Mouse (Mus musculus): ENCODE measurements around the gene Stat5b.
"Not testable (repeated sequence)": the region's sequence is repeated elsewhere in the genome, so short reads cannot be mapped to it uniquely, and the experiment has no call there.

The Stat5b gene

GRCm38 (mm10) chr11:100814498-100814897, 36.0 kb downstream of the Stat5b start:
- no peak for DNase-seq (ENCODE audit: low spot score in 2 of 2)

GRCm38 (mm10) chr11:100811132-100811531, 39.4 kb downstream of the Stat5b start:
- no peak for DNase-seq (ENCODE audit: low spot score in 2 of 2)

- DNase-seq (ENCODE audit: low spot score in 2 of 2) = no peak
These were observed 40.0 kb downstream of the Stat5b start for GRCm38 (mm10) chr11:100810516-100810915.

- DNase-seq (ENCODE audit: low spot score in 2 of 2) = no peak
These were observed 43.9 kb downstream of the Stat5b start for GRCm38 (mm10) chr11:100806380-100807305.

- DNase-seq (ENCODE audit: low spot score in 2 of 2) = no peak
These were observed 45.0 kb downstream of the Stat5b start for GRCm38 (mm10) chr11:100805535-100805934.

- DNase-seq (ENCODE audit: low spot score in 2 of 2) = no peak
These were observed 46.1 kb downstream of the Stat5b start for GRCm38 (mm10) chr11:100804409-100804808.

GRCm38 (mm10) chr11:100799426-100799825, 51.1 kb downstream of the Stat5b start:
- no peak for DNase-seq (ENCODE audit: low spot score in 2 of 2)

GRCm38 (mm10) chr11:100796585-100796984, 53.9 kb downstream of the Stat5b start:
- DNase-seq (ENCODE audit: low spot score in 2 of 2) = no peak

GRCm38 (mm10) chr11:100795386-100795785, 55.1 kb downstream of the Stat5b start:
- DNase-seq (ENCODE audit: low spot score in 2 of 2) = no peak

GRCm38 (mm10) chr11:100791457-100792049, 59.0 kb downstream of the Stat5b start:
- no peak for DNase-seq (ENCODE audit: low spot score in 2 of 2)

- not testable (repeated sequence) for DNase-seq (ENCODE audit: low spot score in 2 of 2)
These were observed 59.9 kb downstream of the Stat5b start for GRCm38 (mm10) chr11:100790644-100791043.

GRCm38 (mm10) chr11:100789702-100790101, 60.8 kb downstream of the Stat5b start:
- DNase-seq (ENCODE audit: low spot score in 2 of 2) = no peak

GRCm38 (mm10) chr11:100785774-100786173, 64.8 kb downstream of the Stat5b start:
- DNase-seq (ENCODE audit: low spot score in 2 of 2) = no peak

- no peak for DNase-seq (ENCODE audit: low spot score in 2 of 2)
These were observed 66.2 kb downstream of the Stat5b start for GRCm38 (mm10) chr11:100784286-100784685.

- no peak for DNase-seq (ENCODE audit: low spot score in 2 of 2)
These were observed 68.0 kb downstream of the Stat5b start for GRCm38 (mm10) chr11:100782568-100782967.

GRCm38 (mm10) chr11:100781763-100782475, 68.6 kb downstream of the Stat5b start:
- DNase-seq (ENCODE audit: low spot score in 2 of 2) = no peak

GRCm38 (mm10) chr11:100780247-100780646, 70.3 kb downstream of the Stat5b start:
- DNase-seq (ENCODE audit: low spot score in 2 of 2) = no peak

- DNase-seq (ENCODE audit: low spot score in 2 of 2) = no peak
These were observed 72.5 kb downstream of the Stat5b start for GRCm38 (mm10) chr11:100778069-100778468.

- no peak for DNase-seq (ENCODE audit: low spot score in 2 of 2)
These were observed 74.6 kb downstream of the Stat5b start for GRCm38 (mm10) chr11:100775921-100776320.

GRCm38 (mm10) chr11:100774261-100774660, 76.3 kb downstream of the Stat5b start:
- DNase-seq (ENCODE audit: low spot score in 2 of 2) = no peak

- peak; percentile 51 to 69 for DNase-seq (ENCODE audit: low spot score in 2 of 2)
These were observed 79.7 kb downstream of the Stat5b start, which contains the start of gene Ghdc for GRCm38 (mm10) chr11:100770646-100771408. TSS of gene Ghdc (minus strand) at chr11:100770957.

Measured in frontal cortex, postnatal 25 days (tissue).